Mouse (Mus musculus) forebrain, embryonic 12.5 days (tissue): Measurements from ENCODE around the gene Stac2. TPM values are rescaled to one million over a fixed set of nuclear protein-coding genes. Genes with fewer than 3 reads are reported as not detected.

ENCODE experiments used
- ATAC-seq: fragments of 200-750 bp; cut with Nextera tagmentation; 2 replicates; pipeline ENCODE4 v1.8.0; 2017; ENCODE audit warnings: moderate TSS enrichment; ENCODE audit not compliant: low FRiP score
- H3K27ac ChIP-seq: fragments of 300-500 bp; sonication (generic); 2 replicates; pipeline ENCODE4 v1.5.1; 2016; ENCODE audit warnings: mild to moderate bottlenecking
- H3K27me3 ChIP-seq: fragments of 300-500 bp; sonication (generic); 2 replicates; pipeline ENCODE4 v1.6.1; 2016; ENCODE audit warnings: mild to moderate bottlenecking
- H3K36me3 ChIP-seq: fragments of 300-500 bp; sonication (generic); replicated peaks from 2 replicates; pipeline ENCODE4 v1.6.1; 2016; ENCODE audit warnings: mild to moderate bottlenecking
- H3K4me1 ChIP-seq: fragments of 300-500 bp; sonication (generic); 2 replicates; pipeline ENCODE4 v1.6.1; 2016
- H3K4me2 ChIP-seq: fragments of 300-500 bp; sonication (generic); 2 replicates; pipeline ENCODE4 v1.6.1; 2016; ENCODE audit warnings: mild to moderate bottlenecking, moderate library complexity
- H3K4me3 ChIP-seq: fragments of 300-500 bp; sonication (generic); replicated peaks from 2 replicates; pipeline ENCODE4 v1.5.1; 2016; ENCODE audit warnings: mild to moderate bottlenecking
- H3K9ac ChIP-seq: fragments of 300-500 bp; sonication (generic); 2 replicates; pipeline ENCODE4 v1.6.1; 2016; ENCODE audit warnings: mild to moderate bottlenecking
- H3K9me3 ChIP-seq: fragments of 300-500 bp; sonication (generic); 2 replicates; pipeline ENCODE4 v1.6.1; 2016
- WGBS: fragments of 180-500 bp; shearing (Covaris S2); methylation state at CpG from one replicate; pipeline ENCODE4 v1.1.7; 2016; 5-methylcytosine and 5-hydroxymethylcytosine counted together
- polyA plus RNA-seq: library from polyadenylated mRNA; unstranded; fragments of >200 nt; fragmentation: Nextera tagmentation; extraction: Ambion mirVana; gene quantifications from 2 replicates; pipeline ENCODE4 v1.2.1, GENCODE M21; 2016

Stac2 gene
- polyA plus RNA-seq, 1 experiment from 2014 or later: 1.6 TPM

GRCm38 (mm10) chr11:98066201-98066600 lies 12.9 kb upstream of the Stac2 start:
- ATAC-seq: no peak
- Histone ChIP-seq H3K4me3 (no peak overlapping the region), H3K9me3 (peaks cover 7% of the 10 kb centered on the region), H3K27ac (no peak overlapping the region), H3K27me3 (no peaks in the 10 kb centered on the region), H3K4me2 (no peak overlapping the region), H3K36me3 (no peaks in the 10 kb centered on the region), H3K9ac (no peak overlapping the region), H3K4me1 (no peaks in the 10 kb centered on the region)
- 94% methylated on average over 12 of the region's 12 CpGs for WGBS

- no peak overlapping the region for H3K9ac ChIP-seq
- H3K27ac ChIP-seq: no peak overlapping the region
- 0 out of 2 replicates have a peak, but pooled peaks cover 5% of the 10 kb centered on the region for H3K27me3 ChIP-seq
- no peaks in the 10 kb centered on the region for H3K36me3 ChIP-seq
- ATAC-seq: no peak
- no peak overlapping the region for H3K4me3 ChIP-seq
- H3K9me3 ChIP-seq: peaks cover 3% of the 10 kb centered on the region
- H3K4me2 ChIP-seq: no peak overlapping the region
- WGBS: 55% methylated on average over 6 of the region's 6 CpGs
- peaks cover 8% of the 10 kb centered on the region for H3K4me1 ChIP-seq
These were observed 8.8 kb upstream of the Stac2 start for GRCm38 (mm10) chr11:98061904-98062562.

- no peaks in the 10 kb centered on the region for H3K9me3 ChIP-seq
- no peak for ATAC-seq
- H3K9ac ChIP-seq: no peak overlapping the region
- 70% methylated on average over 3 of the region's 3 CpGs for whole genome bisulfite sequencing
- H3K27ac ChIP-seq: no peak overlapping the region
- 0 out of 2 replicates have a peak, but pooled peaks cover 7% of the 10 kb centered on the region for H3K27me3 ChIP-seq
- no peak overlapping the region for H3K4me3 ChIP-seq
- no peak overlapping the region for H3K4me2 ChIP-seq
- H3K4me1 ChIP-seq: peaks cover 8% of the 10 kb centered on the region
- no peaks in the 10 kb centered on the region for H3K36me3 ChIP-seq
These were observed 8.2 kb upstream of the Stac2 start for GRCm38 (mm10) chr11:98061441-98061840.

GRCm38 (mm10) chr11:98060104-98060692 lies 6.9 kb upstream of the Stac2 start:
- H3K4me1 ChIP-seq: peaks cover 8% of the 10 kb centered on the region
- H3K9me3 ChIP-seq: no peaks in the 10 kb centered on the region
- ATAC-seq: no peak
- H3K4me2 ChIP-seq: no peak overlapping the region
- WGBS: 76% methylated on average over 5 of the region's 5 CpGs
- H3K27me3 ChIP-seq: peaks cover 14% of the 10 kb centered on the region
- no peak overlapping the region for H3K4me3 ChIP-seq
- no peak overlapping the region for H3K9ac ChIP-seq
- H3K27ac ChIP-seq: no peak overlapping the region
- H3K36me3 ChIP-seq: no peaks in the 10 kb centered on the region

- H3K27me3 ChIP-seq: peaks cover 19% of the 10 kb centered on the region
- H3K4me2 ChIP-seq: no peak overlapping the region
- H3K27ac ChIP-seq: no peak overlapping the region
- H3K9me3 ChIP-seq: no peaks in the 10 kb centered on the region
- H3K4me3 ChIP-seq: no peak overlapping the region
- H3K9ac ChIP-seq: no peak overlapping the region
- no peaks in the 10 kb centered on the region for H3K36me3 ChIP-seq
- H3K4me1 ChIP-seq: peaks cover 8% of the 10 kb centered on the region
- 74% methylated on average over 7 of the region's 7 CpGs for WGBS
- ATAC-seq: no peak
These were observed 6.4 kb upstream of the Stac2 start for GRCm38 (mm10) chr11:98059662-98060061.

GRCm38 (mm10) chr11:98057998-98058397 lies 4.7 kb upstream of the Stac2 start:
- Histone ChIP-seq H3K27ac (no peak overlapping the region), H3K27me3 (peaks cover 35% of the 10 kb centered on the region), H3K9ac (no peak overlapping the region), H3K4me3 (no peak overlapping the region), H3K36me3 (no peaks in the 10 kb centered on the region), H3K9me3 (no peaks in the 10 kb centered on the region), H3K4me2 (no peak overlapping the region), H3K4me1 (peaks cover 9% of the 10 kb centered on the region)
- WGBS: 82% methylated on average over 5 of the region's 5 CpGs
- no peak for ATAC-seq

GRCm38 (mm10) chr11:98057466-98057865 lies 4.2 kb upstream of the Stac2 start:
- H3K27me3 ChIP-seq: peaks cover 40% of the 10 kb centered on the region
- peaks cover 15% of the 10 kb centered on the region for H3K4me1 ChIP-seq
- H3K4me3 ChIP-seq: no peak overlapping the region
- H3K36me3 ChIP-seq: no peaks in the 10 kb centered on the region
- H3K27ac ChIP-seq: no peak overlapping the region
- H3K9me3 ChIP-seq: no peaks in the 10 kb centered on the region
- WGBS: 32% methylated on average over 9 of the region's 9 CpGs
- no peak for ATAC-seq
- H3K4me2 ChIP-seq: no peak overlapping the region
- H3K9ac ChIP-seq: no peak overlapping the region

GRCm38 (mm10) chr11:98052129-98052988 lies 903 bp downstream of the Stac2 start:
- under 1% methylated on average over 83 of the region's 83 CpGs for WGBS
- Histone ChIP-seq H3K9ac (peak overlapping the region; percentile 51), H3K27ac (peak overlapping the region; percentile 50), H3K27me3 (peaks cover 88% of the 10 kb centered on the region), H3K36me3 (no peaks in the 10 kb centered on the region), H3K4me2 (peak overlapping the region; percentile 72), H3K9me3 (no peaks in the 10 kb centered on the region), H3K4me1 (peaks cover 20% of the 10 kb centered on the region), H3K4me3 (peak overlapping the region; percentile 52)
- ATAC-seq: peak; percentile 27; the same call in 1 of the 2 replicates

GRCm38 (mm10) chr11:98051611-98052128 lies 1.6 kb downstream of the Stac2 start:
- WGBS: 6% methylated on average over 12 of the region's 12 CpGs
- peaks cover 86% of the 10 kb centered on the region for H3K27me3 ChIP-seq
- no peaks in the 10 kb centered on the region for H3K9me3 ChIP-seq
- ATAC-seq: peak; percentile 36; the same call in 1 of the 2 replicates
- H3K4me2 ChIP-seq: peak overlapping the region; percentile 72
- H3K36me3 ChIP-seq: no peaks in the 10 kb centered on the region
- peak overlapping the region; percentile 52 for H3K4me3 ChIP-seq
- H3K27ac ChIP-seq: no peak overlapping the region
- H3K9ac ChIP-seq: no peak overlapping the region; the same call in 1 of the 2 replicates
- H3K4me1 ChIP-seq: peaks cover 20% of the 10 kb centered on the region

GRCm38 (mm10) chr11:98050940-98051339 lies 2.3 kb downstream of the Stac2 start:
- WGBS: 7% methylated on average over 2 of the region's 2 CpGs
- Histone ChIP-seq H3K36me3 (no peaks in the 10 kb centered on the region), H3K27ac (no peak overlapping the region), H3K9ac (no peak overlapping the region), H3K27me3 (peaks cover 85% of the 10 kb centered on the region), H3K9me3 (no peaks in the 10 kb centered on the region), H3K4me1 (peaks cover 20% of the 10 kb centered on the region), H3K4me2 (peak overlapping the region; percentile 4; the same call in 1 of the 2 replicates), H3K4me3 (no peak overlapping the region)
- ATAC-seq: no peak

- no peaks in the 10 kb centered on the region for H3K36me3 ChIP-seq
- no peak overlapping the region for H3K27ac ChIP-seq
- no peak overlapping the region for H3K9ac ChIP-seq
- no peaks in the 10 kb centered on the region for H3K9me3 ChIP-seq
- H3K4me1 ChIP-seq: peaks cover 20% of the 10 kb centered on the region
- no peak overlapping the region for H3K4me2 ChIP-seq
- 20% methylated on average over 2 of the region's 2 CpGs for WGBS
- H3K4me3 ChIP-seq: no peak overlapping the region
- ATAC-seq: no peak
- H3K27me3 ChIP-seq: peaks cover 81% of the 10 kb centered on the region
These were observed 2.8 kb downstream of the Stac2 start for GRCm38 (mm10) chr11:98050520-98050815.
